Mouse (Mus musculus) heart, embryonic 10.5 days (tissue): ENCODE measurements around the gene Gm28576. TPM values are rescaled to one million over a fixed set of nuclear protein-coding genes. Genes with fewer than 3 reads are reported as not detected.
"Not testable (repeated sequence)": the region's sequence is repeated elsewhere in the genome, so short reads cannot be mapped to it uniquely, and the experiment has no call there.

ENCODE experiments used
- DNase-seq: peaks from one replicate; pipeline ENCODE4 v3.0.0-alpha.2; 2017; ENCODE audit warnings: low spot score
- H3K27ac ChIP-seq: fragments of 300-500 bp; sonication (generic); 2 replicates; pipeline ENCODE4 v1.5.1; 2016; ENCODE audit warnings: mild to moderate bottlenecking
- H3K27me3 ChIP-seq: fragments of 300-500 bp; sonication (generic); 2 replicates; pipeline ENCODE4 v1.6.1; 2016; ENCODE audit warnings: mild to moderate bottlenecking; ENCODE audit not compliant: poor library complexity, insufficient read depth, severe bottlenecking
- H3K36me3 ChIP-seq: fragments of 300-500 bp; sonication (generic); 2 replicates; pipeline ENCODE4 v1.6.1; 2016; ENCODE audit warnings: mild to moderate bottlenecking, moderate library complexity
- H3K4me1 ChIP-seq: fragments of 300-500 bp; sonication (generic); 2 replicates; pipeline ENCODE4 v1.6.1; 2016; ENCODE audit warnings: mild to moderate bottlenecking
- H3K4me3 ChIP-seq: fragments of 300-500 bp; sonication (generic); 2 replicates; pipeline ENCODE4 v1.5.1; 2016; ENCODE audit warnings: mild to moderate bottlenecking, moderate library complexity
- H3K9me3 ChIP-seq: fragments of 300-500 bp; sonication (generic); 2 replicates; pipeline ENCODE4 v1.6.1; 2016; ENCODE audit warnings: mild to moderate bottlenecking, moderate library complexity
- WGBS: fragments of 180-500 bp; shearing (Covaris S2); methylation state at CpG from one replicate; pipeline ENCODE4 v1.1.7; 2016; 5-methylcytosine and 5-hydroxymethylcytosine counted together
- polyA plus RNA-seq: library from polyadenylated mRNA; unstranded; fragments of >200 nt; fragmentation: Nextera tagmentation; extraction: Ambion mirVana; gene quantifications from 2 replicates; pipeline ENCODE4 v1.2.1, GENCODE M21; 2016

Gm28576 gene
- polyA plus RNA-seq: not detected in 2 replicates

DNA sequence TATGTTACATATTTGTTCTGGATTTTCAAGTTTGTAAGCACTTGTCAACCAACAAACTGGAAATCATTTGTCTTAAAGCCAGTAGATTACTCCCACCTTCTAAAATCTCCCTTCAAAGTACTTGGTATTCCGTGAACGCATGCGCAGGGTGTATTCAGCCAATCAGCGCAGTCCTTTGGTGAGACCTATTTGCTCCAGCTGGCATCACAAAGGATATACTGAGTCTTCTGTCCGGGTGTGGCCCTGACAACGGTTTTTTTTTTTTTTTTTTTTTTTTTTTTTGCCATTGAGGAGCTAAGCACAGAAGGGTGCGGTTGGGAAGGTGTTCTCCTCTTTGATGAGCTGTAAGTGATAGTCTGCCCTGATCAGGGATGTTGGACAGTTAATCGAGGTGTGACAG is at the start of gene Gm28576:
Gm28576 (plus strand) TSS at position 301 of the 400 bp plus-strand sequence.
- not testable (repeated sequence) for DNase-seq, H3K4me3 ChIP-seq, H3K9me3 ChIP-seq, H3K4me1 ChIP-seq, H3K27ac ChIP-seq, H3K36me3 ChIP-seq, H3K27me3 ChIP-seq
- no CpG with 5 or more reads among the region's 8 CpGs for WGBS

Other genes starting within 250 kb of the Gm28576 start
- not detected in 2 replicates for gene Gm20826, start 84.5 kb upstream of the Gm28576 start, polyA plus RNA-seq